Mouse (Mus musculus): ENCODE measurements around the gene Klhl23.

- no peak for TF ChIP-seq TAL1 (IDR thresholded peaks at IDR 0.05; ENCODE audit: low read length)
- no peak for TF ChIP-seq GATA1 (IDR thresholded peaks at IDR 0.05; ENCODE audit: low read length)
Measured at GRCm38 (mm10) chr2:69816575-69816974, 5.2 kb upstream of the Klhl23 start.

Data from erythroblast, embryonic 14.5 days (primary cell).